Mouse (Mus musculus): ENCODE data around the gene Slc13a1. TPM values are rescaled to one million over a fixed set of nuclear protein-coding genes. Genes with fewer than 3 reads are reported as not detected.

Gene Slc13a1
- polyA plus RNA-seq, 1 experiment from 2014 or later, result 0.20 TPM

DNA sequence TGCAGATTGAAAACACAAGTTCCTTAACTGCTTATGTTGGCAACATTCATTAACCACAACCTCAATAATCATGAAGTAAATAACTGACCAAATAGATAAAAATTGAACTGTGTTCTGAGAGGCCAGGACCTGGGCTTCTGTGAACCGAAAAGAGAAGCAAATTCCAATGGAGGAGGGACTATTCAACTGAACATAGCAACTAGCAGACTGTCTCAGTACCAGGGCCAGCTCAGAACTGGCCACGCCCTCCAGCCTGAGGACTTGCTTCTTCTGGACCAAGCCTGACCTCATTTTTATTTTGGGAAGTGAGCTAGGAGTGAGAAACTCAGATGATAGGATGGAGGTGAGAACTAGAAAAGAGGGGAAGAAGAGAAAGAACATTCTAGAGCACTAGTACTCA is 4.8 kb upstream of the Slc13a1 start:
- Histone ChIP-seq H3K9me3 (ENCODE audit: control insufficient read depth, low read length) (no peaks in the 10 kb centered on the region), H3K4me1 (ENCODE audit: control insufficient read depth, insufficient read depth, low read depth, low read length) (no peaks in the 10 kb centered on the region), H3K9ac (ENCODE audit: low read depth, low read length) (no peak overlapping the region), H3K4me3 (ENCODE audit: low read length) (no peak overlapping the region), H3K4me2 (ENCODE audit: low read length) (no peak overlapping the region), H3K27me3 (replicated peaks; ENCODE audit: control insufficient read depth, insufficient read depth, low read length) (no peaks in the 10 kb centered on the region), H3K27ac (ENCODE audit: low read depth, low read length) (no peak overlapping the region), H3K36me3 (ENCODE audit: control insufficient read depth, insufficient read depth, low read length) (no peaks in the 10 kb centered on the region)
- WGBS, result 45% methylated on average over 2 of the region's 2 CpGs
- ATAC-seq, result no peak

DNA sequence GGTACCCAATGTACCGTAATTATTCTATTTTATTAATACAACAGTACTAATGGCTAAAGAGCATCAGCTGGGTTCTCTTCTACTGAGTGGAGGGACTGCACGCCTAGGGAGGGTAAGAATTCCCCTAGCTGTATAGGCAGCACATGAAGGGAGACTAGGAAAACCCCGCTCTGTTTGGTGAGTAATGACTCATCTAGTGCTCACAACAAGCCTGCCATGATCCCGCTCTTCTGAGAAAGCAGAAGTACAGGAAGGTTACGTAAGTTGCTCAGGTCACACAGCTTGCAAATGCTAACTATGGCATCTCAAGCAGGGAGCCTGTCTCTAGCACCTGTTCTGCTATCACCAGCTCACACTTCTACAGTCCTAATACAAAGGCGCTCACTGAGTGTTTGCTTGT is 1.1 kb downstream of the Slc13a1 start:
- 90% methylated on average over 6 of the region's 6 CpGs for WGBS
- Histone ChIP-seq H3K27ac (ENCODE audit: low read depth, low read length) (no peak overlapping the region), H3K27me3 (replicated peaks; ENCODE audit: control insufficient read depth, insufficient read depth, low read length) (no peaks in the 10 kb centered on the region), H3K9me3 (ENCODE audit: control insufficient read depth, low read length) (no peaks in the 10 kb centered on the region), H3K4me2 (ENCODE audit: low read length) (no peak overlapping the region), H3K4me3 (ENCODE audit: low read length) (no peak overlapping the region), H3K9ac (ENCODE audit: low read depth, low read length) (no peak overlapping the region), H3K36me3 (ENCODE audit: control insufficient read depth, insufficient read depth, low read length) (no peaks in the 10 kb centered on the region), H3K4me1 (ENCODE audit: control insufficient read depth, insufficient read depth, low read depth, low read length) (no peaks in the 10 kb centered on the region)
- no peak for ATAC-seq

GRCm38 (mm10) chr6:24165249-24165648 is 2.6 kb downstream of the Slc13a1 start:
- Histone ChIP-seq H3K9ac (ENCODE audit: low read depth, low read length) (no peak overlapping the region), H3K4me3 (ENCODE audit: low read length) (no peak overlapping the region), H3K27ac (ENCODE audit: low read depth, low read length) (no peak overlapping the region), H3K9me3 (ENCODE audit: control insufficient read depth, low read length) (no peaks in the 10 kb centered on the region), H3K27me3 (replicated peaks; ENCODE audit: control insufficient read depth, insufficient read depth, low read length) (no peaks in the 10 kb centered on the region), H3K36me3 (ENCODE audit: control insufficient read depth, insufficient read depth, low read length) (no peaks in the 10 kb centered on the region), H3K4me1 (ENCODE audit: control insufficient read depth, insufficient read depth, low read depth, low read length) (no peaks in the 10 kb centered on the region), H3K4me2 (ENCODE audit: low read length) (no peak overlapping the region)
- WGBS, result 56% methylated on average over 3 of the region's 3 CpGs
- ATAC-seq, result 0 out of 2 replicates have a peak, but pooled peaks have one; percentile 20

GRCm38 (mm10) chr6:24159795-24160194 is 8.1 kb downstream of the Slc13a1 start:
- Histone ChIP-seq H3K36me3 (ENCODE audit: control insufficient read depth, insufficient read depth, low read length) (no peaks in the 10 kb centered on the region), H3K9me3 (ENCODE audit: control insufficient read depth, low read length) (no peaks in the 10 kb centered on the region), H3K27me3 (replicated peaks; ENCODE audit: control insufficient read depth, insufficient read depth, low read length) (no peaks in the 10 kb centered on the region), H3K4me2 (ENCODE audit: low read length) (no peak overlapping the region), H3K9ac (ENCODE audit: low read depth, low read length) (no peak overlapping the region), H3K4me3 (ENCODE audit: low read length) (no peak overlapping the region), H3K27ac (ENCODE audit: low read depth, low read length) (no peak overlapping the region), H3K4me1 (ENCODE audit: control insufficient read depth, insufficient read depth, low read depth, low read length) (no peaks in the 10 kb centered on the region)
- 97% methylated on average over 1 of the region's 1 CpGs for WGBS
- no peak for ATAC-seq

GRCm38 (mm10) chr6:24154901-24155300 is 13.0 kb downstream of the Slc13a1 start:
- Histone ChIP-seq H3K27me3 (replicated peaks; ENCODE audit: control insufficient read depth, insufficient read depth, low read length) (no peaks in the 10 kb centered on the region), H3K4me2 (ENCODE audit: low read length) (no peak overlapping the region), H3K4me1 (ENCODE audit: control insufficient read depth, insufficient read depth, low read depth, low read length) (no peaks in the 10 kb centered on the region), H3K36me3 (ENCODE audit: control insufficient read depth, insufficient read depth, low read length) (no peaks in the 10 kb centered on the region), H3K4me3 (ENCODE audit: low read length) (no peak overlapping the region), H3K27ac (ENCODE audit: low read depth, low read length) (no peak overlapping the region), H3K9me3 (ENCODE audit: control insufficient read depth, low read length) (no peaks in the 10 kb centered on the region), H3K9ac (ENCODE audit: low read depth, low read length) (no peak overlapping the region)
- ATAC-seq, result no peak
- 56% methylated on average over 4 of the region's 4 CpGs for WGBS

GRCm38 (mm10) chr6:24132951-24133350 is 34.9 kb downstream of the Slc13a1 start:
- Histone ChIP-seq H3K9me3 (ENCODE audit: control insufficient read depth, low read length) (no peaks in the 10 kb centered on the region), H3K4me1 (ENCODE audit: control insufficient read depth, insufficient read depth, low read depth, low read length) (no peaks in the 10 kb centered on the region), H3K27ac (ENCODE audit: low read depth, low read length) (no peak overlapping the region), H3K9ac (ENCODE audit: low read depth, low read length) (no peak overlapping the region), H3K4me3 (ENCODE audit: low read length) (no peak overlapping the region), H3K36me3 (ENCODE audit: control insufficient read depth, insufficient read depth, low read length) (no peaks in the 10 kb centered on the region), H3K27me3 (replicated peaks; ENCODE audit: control insufficient read depth, insufficient read depth, low read length) (no peaks in the 10 kb centered on the region), H3K4me2 (ENCODE audit: low read length) (no peak overlapping the region)
- ATAC-seq, result no peak
- WGBS, result 95% methylated on average over 4 of the region's 4 CpGs

DNA sequence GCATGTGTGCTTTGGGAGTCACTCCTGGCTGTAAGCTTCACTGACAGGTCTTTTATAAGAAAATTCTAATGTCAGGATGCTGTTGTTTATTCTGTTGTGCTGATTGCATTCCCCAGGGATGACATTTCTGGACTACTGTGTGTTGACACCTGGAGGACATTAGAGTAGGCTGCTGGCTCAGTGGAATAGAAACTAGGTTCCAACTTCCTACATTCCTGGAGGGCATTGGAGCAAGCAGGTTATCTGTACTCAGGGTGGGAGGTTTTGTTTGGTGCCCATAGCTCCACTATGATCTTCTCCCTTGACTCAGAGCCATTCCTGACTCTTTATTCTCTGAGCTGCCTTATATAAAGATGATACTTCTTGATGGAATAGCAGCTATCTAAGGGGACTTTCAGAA is 45.3 kb downstream of the Slc13a1 start:
- Histone ChIP-seq H3K9me3 (ENCODE audit: control insufficient read depth, low read length) (no peaks in the 10 kb centered on the region), H3K4me1 (ENCODE audit: control insufficient read depth, insufficient read depth, low read depth, low read length) (no peaks in the 10 kb centered on the region), H3K27ac (ENCODE audit: low read depth, low read length) (no peak overlapping the region), H3K4me3 (ENCODE audit: low read length) (no peak overlapping the region), H3K36me3 (ENCODE audit: control insufficient read depth, insufficient read depth, low read length) (no peaks in the 10 kb centered on the region), H3K4me2 (ENCODE audit: low read length) (no peak overlapping the region), H3K9ac (ENCODE audit: low read depth, low read length) (no peak overlapping the region), H3K27me3 (replicated peaks; ENCODE audit: control insufficient read depth, insufficient read depth, low read length) (no peaks in the 10 kb centered on the region)
- ATAC-seq, result no peak

DNA sequence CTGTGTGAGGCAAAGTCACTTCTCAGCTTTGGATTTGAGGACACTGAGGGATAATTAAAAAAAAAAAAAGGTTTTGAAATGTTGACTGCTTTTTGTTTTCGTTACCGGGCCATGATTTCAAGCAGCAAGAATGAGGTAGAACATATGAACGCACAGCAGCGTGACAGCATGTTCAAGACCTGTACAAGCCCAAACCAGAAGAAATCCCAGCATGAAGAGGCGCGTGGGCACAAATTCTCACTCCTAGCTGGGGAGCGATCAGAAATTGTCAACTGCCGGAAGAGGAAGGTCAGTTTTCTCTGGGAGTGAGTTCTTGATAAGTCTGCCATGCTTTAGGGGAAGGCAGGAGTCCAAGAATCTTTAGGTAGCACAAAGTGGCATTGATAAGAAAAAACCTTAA is 56.3 kb downstream of the Slc13a1 start:
- no peaks in the 10 kb centered on the region for H3K4me1 ChIP-seq (ENCODE audit: control insufficient read depth, insufficient read depth, low read depth, low read length)
- ATAC-seq, result no peak
- no peaks in the 10 kb centered on the region for H3K36me3 ChIP-seq (ENCODE audit: control insufficient read depth, insufficient read depth, low read length)
- no peak overlapping the region for H3K27ac ChIP-seq (ENCODE audit: low read depth, low read length)
- no peak overlapping the region for H3K4me2 ChIP-seq (ENCODE audit: low read length)
- H3K9ac ChIP-seq (ENCODE audit: low read depth, low read length), result no peak overlapping the region
- 93% methylated on average over 8 of the region's 8 CpGs for WGBS
- H3K4me3 ChIP-seq (ENCODE audit: low read length), result no peak overlapping the region
- H3K27me3 ChIP-seq (replicated peaks; ENCODE audit: control insufficient read depth, insufficient read depth, low read length), result no peaks in the 10 kb centered on the region
- H3K9me3 ChIP-seq (ENCODE audit: control insufficient read depth, low read length), result no peaks in the 10 kb centered on the region

GRCm38 (mm10) chr6:24108471-24108870 is 59.4 kb downstream of the Slc13a1 start:
- 91% methylated on average over 4 of the region's 4 CpGs for WGBS

DNA sequence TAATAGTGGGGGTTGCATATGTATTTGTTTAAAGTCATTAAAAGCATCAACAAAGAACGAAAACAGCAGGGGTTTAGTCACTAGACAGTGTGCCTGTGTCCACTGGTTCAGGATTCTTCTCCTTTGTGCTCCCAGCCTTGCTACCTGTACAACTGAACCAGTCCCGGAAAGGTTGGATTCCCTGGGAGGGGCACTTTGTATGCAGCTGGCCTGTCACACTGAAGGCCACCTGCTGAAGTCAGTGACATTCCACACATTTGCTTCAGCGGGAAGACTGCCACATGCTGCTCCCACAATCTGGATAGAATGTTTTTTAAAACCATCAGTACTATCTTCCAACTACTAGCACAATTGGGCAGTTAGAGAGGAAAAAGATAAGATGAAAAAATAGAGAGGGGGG is 61.7 kb downstream of the Slc13a1 start:
- 0 out of 2 replicates have a peak overlapping the region, but pooled peaks have one; percentile 51 for H3K27ac ChIP-seq (ENCODE audit: low read depth, low read length)

More at GRCm38 (mm10) chr6:24108471-24108870, 59.4 kb downstream of the Slc13a1 start:
- Histone ChIP-seq H3K9me3 (ENCODE audit: control insufficient read depth, low read length) (no peaks in the 10 kb centered on the region), H3K4me2 (ENCODE audit: low read length) (no peak overlapping the region), H3K4me3 (ENCODE audit: low read length) (no peak overlapping the region), H3K9ac (ENCODE audit: low read depth, low read length) (no peak overlapping the region), H3K27ac (ENCODE audit: low read depth, low read length) (no peak overlapping the region), H3K4me1 (ENCODE audit: control insufficient read depth, insufficient read depth, low read depth, low read length) (no peaks in the 10 kb centered on the region), H3K27me3 (replicated peaks; ENCODE audit: control insufficient read depth, insufficient read depth, low read length) (no peaks in the 10 kb centered on the region), H3K36me3 (ENCODE audit: control insufficient read depth, insufficient read depth, low read length) (no peaks in the 10 kb centered on the region)
- ATAC-seq, result no peak

More for the DNA sequence above, 61.7 kb downstream of the Slc13a1 start:
- Histone ChIP-seq H3K4me3 (ENCODE audit: low read length) (no peak overlapping the region), H3K9me3 (ENCODE audit: control insufficient read depth, low read length) (no peaks in the 10 kb centered on the region), H3K36me3 (ENCODE audit: control insufficient read depth, insufficient read depth, low read length) (no peaks in the 10 kb centered on the region), H3K4me1 (ENCODE audit: control insufficient read depth, insufficient read depth, low read depth, low read length) (no peaks in the 10 kb centered on the region), H3K27me3 (replicated peaks; ENCODE audit: control insufficient read depth, insufficient read depth, low read length) (no peaks in the 10 kb centered on the region), H3K9ac (ENCODE audit: low read depth, low read length) (no peak overlapping the region), H3K4me2 (ENCODE audit: low read length) (no peak overlapping the region)
- peak; percentile 84 for ATAC-seq
- 16% methylated on average over 3 of the region's 3 CpGs for WGBS
